Mouse (Mus musculus): ENCODE data around the gene Rab40c. TPM values are rescaled to one million over a fixed set of nuclear protein-coding genes. Genes with fewer than 3 reads are reported as not detected.

Rab40c gene
- polyA plus RNA-seq, 1 experiment from 2014 or later, result 24.3 TPM

- 77% methylated on average over 5 of the region's 5 CpGs for WGBS
- no peak overlapping the region for H3K27ac ChIP-seq (ENCODE audit: low read length)
- H3K4me2 ChIP-seq (ENCODE audit: low read depth, low read length), result no peak overlapping the region
- no peaks in the 10 kb centered on the region for H3K36me3 ChIP-seq (ENCODE audit: control insufficient read depth, insufficient read depth, low read length)
- no peak overlapping the region for H3K9ac ChIP-seq (ENCODE audit: low read depth, low read length)
- H3K9me3 ChIP-seq (ENCODE audit: control insufficient read depth, low read length), result no peaks in the 10 kb centered on the region
- H3K4me1 ChIP-seq (ENCODE audit: control insufficient read depth, insufficient read depth, low read length), result peaks cover 5% of the 10 kb centered on the region; the same call in 1 of the 2 replicates
- H3K4me3 ChIP-seq (ENCODE audit: low read length), result no peak overlapping the region
- peaks cover 38% of the 10 kb centered on the region for H3K27me3 ChIP-seq (replicated peaks; ENCODE audit: control insufficient read depth, insufficient read depth, low read length)
- ATAC-seq, result no peak
These were observed 30.5 kb upstream of the Rab40c start for GRCm38 (mm10) chr17:25949981-25950380.

GRCm38 (mm10) chr17:25948051-25948450, 28.5 kb upstream of the Rab40c start:
- Histone ChIP-seq H3K4me2 (ENCODE audit: low read depth, low read length) (no peak overlapping the region), H3K4me3 (ENCODE audit: low read length) (no peak overlapping the region), H3K9ac (ENCODE audit: low read depth, low read length) (no peak overlapping the region), H3K4me1 (ENCODE audit: control insufficient read depth, insufficient read depth, low read length) (peaks cover 5% of the 10 kb centered on the region; the same call in 1 of the 2 replicates), H3K27ac (ENCODE audit: low read length) (no peak overlapping the region), H3K27me3 (replicated peaks; ENCODE audit: control insufficient read depth, insufficient read depth, low read length) (peaks cover 31% of the 10 kb centered on the region), H3K36me3 (ENCODE audit: control insufficient read depth, insufficient read depth, low read length) (no peaks in the 10 kb centered on the region), H3K9me3 (ENCODE audit: control insufficient read depth, low read length) (no peaks in the 10 kb centered on the region)
- 84% methylated on average over 8 of the region's 8 CpGs for WGBS
- ATAC-seq, result no peak

GRCm38 (mm10) chr17:25947576-25947975, 28.0 kb upstream of the Rab40c start:
- Histone ChIP-seq H3K4me2 (ENCODE audit: low read depth, low read length) (no peak overlapping the region), H3K9me3 (ENCODE audit: control insufficient read depth, low read length) (no peaks in the 10 kb centered on the region), H3K27ac (ENCODE audit: low read length) (no peak overlapping the region), H3K27me3 (replicated peaks; ENCODE audit: control insufficient read depth, insufficient read depth, low read length) (peaks cover 27% of the 10 kb centered on the region), H3K9ac (ENCODE audit: low read depth, low read length) (no peak overlapping the region), H3K36me3 (ENCODE audit: control insufficient read depth, insufficient read depth, low read length) (no peaks in the 10 kb centered on the region), H3K4me1 (ENCODE audit: control insufficient read depth, insufficient read depth, low read length) (peaks cover 8% of the 10 kb centered on the region), H3K4me3 (ENCODE audit: low read length) (no peak overlapping the region)
- no peak for ATAC-seq
- 91% methylated on average over 4 of the region's 4 CpGs for WGBS

GRCm38 (mm10) chr17:25946891-25947290, 27.4 kb upstream of the Rab40c start:
- peaks cover 20% of the 10 kb centered on the region for H3K27me3 ChIP-seq (replicated peaks; ENCODE audit: control insufficient read depth, insufficient read depth, low read length)
- H3K9ac ChIP-seq (ENCODE audit: low read depth, low read length), result no peak overlapping the region
- no peak overlapping the region for H3K27ac ChIP-seq (ENCODE audit: low read length)
- H3K4me3 ChIP-seq (ENCODE audit: low read length), result no peak overlapping the region
- H3K9me3 ChIP-seq (ENCODE audit: control insufficient read depth, low read length), result no peaks in the 10 kb centered on the region
- no peak for ATAC-seq
- no peaks in the 10 kb centered on the region for H3K36me3 ChIP-seq (ENCODE audit: control insufficient read depth, insufficient read depth, low read length)
- peaks cover 5% of the 10 kb centered on the region for H3K4me1 ChIP-seq (ENCODE audit: control insufficient read depth, insufficient read depth, low read length)
- no peak overlapping the region for H3K4me2 ChIP-seq (ENCODE audit: low read depth, low read length)
- WGBS, result 86% methylated on average over 8 of the region's 8 CpGs

- 75% methylated on average over 7 of the region's 7 CpGs for WGBS
- Histone ChIP-seq H3K4me2 (ENCODE audit: low read depth, low read length) (no peak overlapping the region), H3K4me1 (ENCODE audit: control insufficient read depth, insufficient read depth, low read length) (peaks cover 3% of the 10 kb centered on the region), H3K27me3 (replicated peaks; ENCODE audit: control insufficient read depth, insufficient read depth, low read length) (peaks cover 14% of the 10 kb centered on the region), H3K9me3 (ENCODE audit: control insufficient read depth, low read length) (no peaks in the 10 kb centered on the region), H3K36me3 (ENCODE audit: control insufficient read depth, insufficient read depth, low read length) (no peaks in the 10 kb centered on the region), H3K27ac (ENCODE audit: low read length) (no peak overlapping the region), H3K9ac (ENCODE audit: low read depth, low read length) (no peak overlapping the region), H3K4me3 (ENCODE audit: low read length) (no peak overlapping the region)
- ATAC-seq, result no peak
These were observed 26.8 kb upstream of the Rab40c start for GRCm38 (mm10) chr17:25946349-25946748.

- Histone ChIP-seq H3K4me3 (ENCODE audit: low read length) (no peak overlapping the region), H3K27ac (ENCODE audit: low read length) (no peak overlapping the region), H3K36me3 (ENCODE audit: control insufficient read depth, insufficient read depth, low read length) (no peaks in the 10 kb centered on the region), H3K27me3 (replicated peaks; ENCODE audit: control insufficient read depth, insufficient read depth, low read length) (peaks cover 7% of the 10 kb centered on the region), H3K4me2 (ENCODE audit: low read depth, low read length) (no peak overlapping the region), H3K9ac (ENCODE audit: low read depth, low read length) (no peak overlapping the region; the same call in 1 of the 2 replicates), H3K9me3 (ENCODE audit: control insufficient read depth, low read length) (no peaks in the 10 kb centered on the region), H3K4me1 (ENCODE audit: control insufficient read depth, insufficient read depth, low read length) (peaks cover 10% of the 10 kb centered on the region)
- ATAC-seq, result no peak
- WGBS, result 72% methylated on average over 9 of the region's 9 CpGs
These were observed 26.1 kb upstream of the Rab40c start for GRCm38 (mm10) chr17:25945517-25946155.

GRCm38 (mm10) chr17:25944366-25945163, 25.0 kb upstream of the Rab40c start, which contains the start of the genes Pigq and Nhlrc4:
TSS of gene Pigq (minus strand) at chr17:25944936.
TSS of gene Nhlrc4 (minus strand) at chr17:25944961.
- Histone ChIP-seq H3K4me1 (ENCODE audit: control insufficient read depth, insufficient read depth, low read length) (peaks cover 13% of the 10 kb centered on the region), H3K36me3 (ENCODE audit: control insufficient read depth, insufficient read depth, low read length) (no peaks in the 10 kb centered on the region), H3K4me2 (ENCODE audit: low read depth, low read length) (no peak within 1 kb of the TSS), H3K27me3 (replicated peaks; ENCODE audit: control insufficient read depth, insufficient read depth, low read length) (no peaks in the 10 kb centered on the region), H3K9ac (ENCODE audit: low read depth, low read length) (no peak within 1 kb of the TSS; the same call in 1 of the 2 replicates), H3K27ac (ENCODE audit: low read length) (no peak within 1 kb of the TSS), H3K9me3 (ENCODE audit: control insufficient read depth, low read length) (no peaks in the 10 kb centered on the region), H3K4me3 (ENCODE audit: low read length) (no peak within 1 kb of the TSS)
- no peak for ATAC-seq
- WGBS, result 45% methylated on average over 6 of the region's 6 CpGs

- H3K9ac ChIP-seq (ENCODE audit: low read depth, low read length), result no peak overlapping the region
- H3K27ac ChIP-seq (ENCODE audit: low read length), result no peak overlapping the region
- no peak overlapping the region for H3K4me3 ChIP-seq (ENCODE audit: low read length)
- H3K9me3 ChIP-seq (ENCODE audit: control insufficient read depth, low read length), result no peaks in the 10 kb centered on the region
- peaks cover 13% of the 10 kb centered on the region for H3K4me1 ChIP-seq (ENCODE audit: control insufficient read depth, insufficient read depth, low read length)
- WGBS, result 66% methylated on average over 9 of the region's 9 CpGs
- H3K27me3 ChIP-seq (replicated peaks; ENCODE audit: control insufficient read depth, insufficient read depth, low read length), result no peaks in the 10 kb centered on the region
- no peak overlapping the region for H3K4me2 ChIP-seq (ENCODE audit: low read depth, low read length)
- ATAC-seq, result no peak
- no peaks in the 10 kb centered on the region for H3K36me3 ChIP-seq (ENCODE audit: control insufficient read depth, insufficient read depth, low read length)
These were observed 24.2 kb upstream of the Rab40c start for GRCm38 (mm10) chr17:25943769-25944168.

GRCm38 (mm10) chr17:25943221-25943620, 23.7 kb upstream of the Rab40c start:
- H3K4me2 ChIP-seq (ENCODE audit: low read depth, low read length), result no peak overlapping the region
- H3K27ac ChIP-seq (ENCODE audit: low read length), result no peak overlapping the region
- no peaks in the 10 kb centered on the region for H3K27me3 ChIP-seq (replicated peaks; ENCODE audit: control insufficient read depth, insufficient read depth, low read length)
- ATAC-seq, result no peak
- H3K9me3 ChIP-seq (ENCODE audit: control insufficient read depth, low read length), result no peaks in the 10 kb centered on the region
- H3K36me3 ChIP-seq (ENCODE audit: control insufficient read depth, insufficient read depth, low read length), result no peaks in the 10 kb centered on the region
- H3K4me1 ChIP-seq (ENCODE audit: control insufficient read depth, insufficient read depth, low read length), result peaks cover 13% of the 10 kb centered on the region
- WGBS, result 82% methylated on average over 3 of the region's 3 CpGs
- H3K9ac ChIP-seq (ENCODE audit: low read depth, low read length), result no peak overlapping the region
- H3K4me3 ChIP-seq (ENCODE audit: low read length), result no peak overlapping the region
